Mouse (Mus musculus) ES-Bruce4 (cell line): ENCODE measurements around the gene Trpc1. TPM values are rescaled to one million over a fixed set of nuclear protein-coding genes. Genes with fewer than 3 reads are reported as not detected.

Experiments used
- H3K27ac ChIP-seq: 2 replicates; pipeline ENCODE4 v1.5.1; 2012; ENCODE audit warnings: low read length, inconsistent platforms; ENCODE audit not compliant: insufficient read depth
- H3K27me3 ChIP-seq: 2 replicates; pipeline ENCODE4 v1.6.1; 2012; ENCODE audit warnings: mild to moderate bottlenecking, low read length, inconsistent platforms; ENCODE audit not compliant: control insufficient read depth, poor library complexity, insufficient read depth, severe bottlenecking
- H3K36me3 ChIP-seq: 2 replicates; pipeline ENCODE4 v1.6.1; 2012; ENCODE audit warnings: inconsistent platforms, mild to moderate bottlenecking, low read length, moderate library complexity; ENCODE audit not compliant: control insufficient read depth, poor library complexity, insufficient read depth, severe bottlenecking
- H3K4me1 ChIP-seq: one replicate; pipeline ENCODE4 v1.8.1; 2011; ENCODE audit warnings: low read length; ENCODE audit not compliant: control insufficient read depth, insufficient read depth
- H3K4me3 ChIP-seq: 2 replicates; pipeline ENCODE4 v1.5.1; 2011; ENCODE audit warnings: low read depth, mild to moderate bottlenecking, low read length
- H3K9ac ChIP-seq: 2 replicates; pipeline ENCODE4 v1.6.1; 2012; ENCODE audit warnings: low read depth, mild to moderate bottlenecking, inconsistent platforms; ENCODE audit not compliant: poor library complexity, severe bottlenecking
- H3K9me3 ChIP-seq: replicated peaks from 2 replicates; pipeline ENCODE4 v1.6.1; 2012; ENCODE audit warnings: mild to moderate bottlenecking, low read length, inconsistent platforms; ENCODE audit not compliant: control insufficient read depth, poor library complexity, insufficient read depth, severe bottlenecking
- CTCF ChIP-seq: IDR thresholded peaks from one replicate; pipeline ENCODE4 v1.8.1; 2011; ENCODE audit warnings: low read depth, low read length
- EP300 ChIP-seq: IDR thresholded peaks from 2 replicates; pipeline ENCODE4 v1.6.1; 2011; ENCODE audit warnings: low read depth, low read length; ENCODE audit not compliant: insufficient read depth
- POLR2A ChIP-seq: IDR thresholded peaks from one replicate; pipeline ENCODE4 v1.8.1; 2011; ENCODE audit warnings: low read length; ENCODE audit not compliant: insufficient read depth
- polyA plus RNA-seq: library from polyadenylated mRNA; stranded (reverse); fragments of >200 nt; gene quantifications from 2 replicates; pipeline ENCODE4 v1.2.4, GENCODE M21; 2011; ENCODE audit warnings: low read depth; ENCODE audit not compliant: missing spikeins, insufficient read depth, insufficient read length

The Trpc1 gene
- polyA plus RNA-seq, 1 experiment = 6.2 TPM

- Histone ChIP-seq H3K9me3 (no peaks in the 10 kb centered on the region), H3K4me3 (no peak overlapping the region), H3K27ac (no peak overlapping the region), H3K36me3 (no peaks in the 10 kb centered on the region), H3K27me3 (no peaks in the 10 kb centered on the region), H3K9ac (no peak overlapping the region), H3K4me1 (no peaks in the 10 kb centered on the region)
- TF ChIP-seq EP300 (no peak), CTCF (no peak), POLR2A (no peak)
Measured at GRCm38 (mm10) chr9:95695023-95695422, 55.2 kb downstream of the Trpc1 start.

- TF ChIP-seq EP300 = no peak
- TF ChIP-seq POLR2A = no peak
- TF ChIP-seq CTCF = no peak
- Histone ChIP-seq H3K9ac (no peak overlapping the region), H3K36me3 (no peaks in the 10 kb centered on the region), H3K4me1 (no peaks in the 10 kb centered on the region), H3K27ac (no peak overlapping the region), H3K9me3 (no peaks in the 10 kb centered on the region), H3K4me3 (no peak overlapping the region), H3K27me3 (no peaks in the 10 kb centered on the region)
Measured at GRCm38 (mm10) chr9:95694526-95694925, 55.6 kb downstream of the Trpc1 start.

GRCm38 (mm10) chr9:95693528-95694100 is 56.6 kb downstream of the Trpc1 start:
- Histone ChIP-seq H3K4me1 (no peaks in the 10 kb centered on the region), H3K9me3 (no peaks in the 10 kb centered on the region), H3K27me3 (no peaks in the 10 kb centered on the region), H3K36me3 (no peaks in the 10 kb centered on the region), H3K4me3 (no peak overlapping the region), H3K9ac (no peak overlapping the region), H3K27ac (no peak overlapping the region)
- no peak for TF ChIP-seq EP300
- no peak for TF ChIP-seq CTCF
- no peak for TF ChIP-seq POLR2A

- Histone ChIP-seq H3K27ac (no peak overlapping the region), H3K4me3 (no peak overlapping the region), H3K36me3 (no peaks in the 10 kb centered on the region), H3K9me3 (no peaks in the 10 kb centered on the region), H3K9ac (no peak overlapping the region), H3K27me3 (no peaks in the 10 kb centered on the region), H3K4me1 (no peaks in the 10 kb centered on the region)
- TF ChIP-seq POLR2A (no peak), EP300 (no peak), CTCF (no peak)
Measured at GRCm38 (mm10) chr9:95692823-95693222, 57.4 kb downstream of the Trpc1 start.

- no peak overlapping the region for H3K4me3 ChIP-seq
- no peaks in the 10 kb centered on the region for H3K36me3 ChIP-seq
- H3K4me1 ChIP-seq = no peaks in the 10 kb centered on the region
- TF ChIP-seq CTCF = peak; percentile 69
- no peak for TF ChIP-seq EP300
- H3K27me3 ChIP-seq = no peaks in the 10 kb centered on the region
- H3K9ac ChIP-seq = no peak overlapping the region
- no peaks in the 10 kb centered on the region for H3K9me3 ChIP-seq
- no peak overlapping the region for H3K27ac ChIP-seq
Measured at GRCm38 (mm10) chr9:95688064-95688463, 62.1 kb downstream of the Trpc1 start.

GRCm38 (mm10) chr9:95685660-95686440 is 64.3 kb downstream of the Trpc1 start:
- no peaks in the 10 kb centered on the region for H3K4me1 ChIP-seq
- no peaks in the 10 kb centered on the region for H3K27me3 ChIP-seq
- H3K36me3 ChIP-seq = no peaks in the 10 kb centered on the region
- no peak overlapping the region for H3K4me3 ChIP-seq
- H3K9me3 ChIP-seq = no peaks in the 10 kb centered on the region
- H3K9ac ChIP-seq = no peak overlapping the region
- no peak for TF ChIP-seq EP300
- no peak for TF ChIP-seq POLR2A
- TF ChIP-seq CTCF = no peak
- no peak overlapping the region for H3K27ac ChIP-seq
